Mouse (Mus musculus) kidney, postnatal 0 days (tissue): ENCODE data around the gene Zfr. TPM values are rescaled to one million over a fixed set of nuclear protein-coding genes. Genes with fewer than 3 reads are reported as not detected.

Experiments used
- ATAC-seq: fragments of 200-750 bp; cut with Nextera tagmentation; replicated peaks from 2 replicates; pipeline ENCODE4 v1.8.0; 2017; ENCODE audit warnings: low read depth, moderate number of reproducible peaks, moderate TSS enrichment, moderate library complexity; ENCODE audit not compliant: low FRiP score
- DNase-seq: peaks from one replicate; pipeline ENCODE4 v3.0.0-alpha.2; 2016; ENCODE audit warnings: low spot score
- H3K27ac ChIP-seq: fragments of 300-500 bp; sonication (generic); 2 replicates; pipeline ENCODE4 v1.5.1; 2014; ENCODE audit warnings: mild to moderate bottlenecking
- H3K27me3 ChIP-seq: fragments of 300-500 bp; sonication (generic); 2 replicates; pipeline ENCODE4 v1.6.1; 2014; ENCODE audit warnings: low read length, mixed read lengths; ENCODE audit not compliant: insufficient read depth
- H3K36me3 ChIP-seq: fragments of 300-500 bp; sonication (generic); 2 replicates; pipeline ENCODE4 v1.6.1; 2014; ENCODE audit warnings: low read length, mixed read lengths; ENCODE audit not compliant: insufficient read depth
- H3K4me1 ChIP-seq: fragments of 300-500 bp; sonication (generic); replicated peaks from 2 replicates; pipeline ENCODE4 v1.6.1; 2014; ENCODE audit warnings: antibody characterized with exemption, low read length, mixed read lengths; ENCODE audit not compliant: insufficient read depth
- H3K4me2 ChIP-seq: fragments of 300-500 bp; sonication (generic); 2 replicates; pipeline ENCODE4 v1.6.1; 2014; ENCODE audit warnings: mild to moderate bottlenecking, low read length, moderate library complexity, mixed read lengths
- H3K4me3 ChIP-seq: fragments of 300-500 bp; sonication (generic); replicated peaks from 2 replicates; pipeline ENCODE4 v1.5.1; 2014; ENCODE audit warnings: low read depth, low read length
- H3K9ac ChIP-seq: fragments of 300-500 bp; sonication (generic); 2 replicates; pipeline ENCODE4 v1.6.1; 2014; ENCODE audit warnings: low read depth, low read length
- H3K9me3 ChIP-seq: fragments of 300-500 bp; sonication (generic); replicated peaks from 2 replicates; pipeline ENCODE4 v1.6.1; 2016; ENCODE audit warnings: low read length, inconsistent platforms, mixed read lengths
- CTCF ChIP-seq: IDR thresholded peaks from 2 replicates; pipeline ENCODE4 v1.5.1; 2016; ENCODE audit warnings: antibody characterized with exemption, low read depth, mild to moderate bottlenecking, moderate library complexity
- WGBS: fragments of 180-500 bp; shearing (Covaris S2); extraction: QIAGEN DNeasy Blood & Tissue Kit; methylation state at CpG from one replicate; pipeline ENCODE4 v1.1.7; 2014; 5-methylcytosine and 5-hydroxymethylcytosine counted together
- polyA plus RNA-seq: library from polyadenylated mRNA; unstranded; fragments of >200 nt; fragmentation: Nextera tagmentation; extraction: Ambion mirVana; gene quantifications from 2 replicates; pipeline ENCODE4 v1.2.1, GENCODE M21; 2015

Gene Zfr
- polyA plus RNA-seq = 72.0 and 77.3 TPM in 2 replicates

DNA sequence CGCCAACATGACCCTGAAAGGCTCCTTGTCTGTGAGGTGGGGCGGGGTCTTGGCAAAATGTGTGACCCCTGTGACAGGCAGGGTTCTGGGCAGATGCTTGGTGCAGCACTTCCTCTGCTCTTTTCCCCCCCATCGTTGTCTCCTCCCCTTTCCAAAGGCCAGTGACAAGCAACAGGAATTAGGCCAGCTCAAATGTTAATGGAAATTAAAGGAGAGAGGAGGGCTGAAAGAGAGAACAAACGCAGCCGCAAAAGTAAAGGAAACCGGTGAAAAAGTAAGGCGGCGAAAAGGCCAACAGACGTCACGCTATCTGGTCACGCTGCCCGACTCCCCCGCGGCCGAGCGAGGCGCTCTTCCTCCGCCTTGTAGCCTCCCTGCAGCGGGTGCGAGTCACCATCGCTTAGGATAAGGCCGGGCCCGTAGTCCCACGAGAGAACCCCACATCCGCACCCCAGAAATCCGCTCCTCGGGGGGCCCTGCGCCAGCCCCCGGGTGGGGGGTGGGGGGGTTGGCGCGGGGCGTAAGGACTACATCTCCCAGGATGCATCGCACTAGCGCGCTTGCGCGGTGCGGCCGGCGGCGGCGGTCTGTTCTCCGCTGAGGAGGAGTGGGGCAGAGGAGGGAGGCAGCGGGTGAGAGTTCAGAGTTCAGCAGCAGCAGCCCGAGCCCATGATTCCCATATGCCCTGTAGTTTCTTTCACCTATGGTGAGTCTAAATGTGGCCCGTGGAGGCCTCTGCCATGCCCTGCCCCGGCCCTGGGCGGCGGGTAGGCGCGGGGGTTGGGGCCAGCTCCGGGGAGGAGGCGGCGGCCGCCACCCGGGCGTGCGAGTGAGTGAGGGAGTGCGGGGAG, at the start of gene Zfr:
Gene Zfr, plus strand, starts transcription at position 590 of the 851 bp plus-strand sequence.
- no peaks in the 10 kb centered on the region for H3K9me3 ChIP-seq
- H3K4me3 ChIP-seq = peak within 1 kb of the TSS; percentile 99
- 1% methylated on average over 59 of the region's 59 CpGs for WGBS
- ATAC-seq = peak; percentile 91
- H3K36me3 ChIP-seq = no peaks in the 10 kb centered on the region
- peak within 1 kb of the TSS; percentile 96 for H3K27ac ChIP-seq
- H3K9ac ChIP-seq = peak within 1 kb of the TSS; percentile 100
- peak; percentile 32 for TF ChIP-seq CTCF
- no peaks in the 10 kb centered on the region; the same call in 1 of the 2 replicates for H3K4me1 ChIP-seq
- H3K27me3 ChIP-seq = no peaks in the 10 kb centered on the region
- H3K4me2 ChIP-seq = peak within 1 kb of the TSS; percentile 67
- DNase-seq = peak; percentile 95

DNA sequence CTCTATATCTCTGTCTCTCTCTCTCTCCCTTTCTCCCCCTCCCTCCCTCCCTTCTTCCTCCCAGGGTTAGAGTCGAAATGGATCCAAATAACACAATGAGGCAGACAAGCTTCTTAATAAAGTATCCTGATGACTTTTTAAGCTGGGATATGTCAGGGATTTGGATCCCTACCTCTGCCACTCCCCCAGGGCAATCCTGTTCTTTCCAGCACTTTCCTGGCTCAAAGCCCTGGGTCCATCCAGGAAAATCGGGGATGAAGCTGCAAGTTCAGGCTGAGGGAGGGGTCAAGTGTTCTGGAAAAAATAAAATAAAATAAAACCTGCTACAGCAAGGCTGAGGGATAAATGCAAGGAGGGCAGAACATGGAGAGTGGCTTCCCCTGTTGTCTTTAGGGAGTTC, 49.7 kb upstream of the Zfr start:
- H3K4me2 ChIP-seq = no peak overlapping the region
- peaks cover 8% of the 10 kb centered on the region; the same call in 1 of the 2 replicates for H3K4me1 ChIP-seq
- peak overlapping the region; percentile 71 for H3K27ac ChIP-seq
- DNase-seq = peak; percentile 47
- no peaks in the 10 kb centered on the region for H3K36me3 ChIP-seq
- H3K4me3 ChIP-seq = no peak overlapping the region
- no peaks in the 10 kb centered on the region for H3K27me3 ChIP-seq
- no peak for ATAC-seq
- no peak for TF ChIP-seq CTCF
- WGBS = 37% methylated on average over 2 of the region's 2 CpGs
- H3K9ac ChIP-seq = no peak overlapping the region
- H3K9me3 ChIP-seq = no peaks in the 10 kb centered on the region

DNA sequence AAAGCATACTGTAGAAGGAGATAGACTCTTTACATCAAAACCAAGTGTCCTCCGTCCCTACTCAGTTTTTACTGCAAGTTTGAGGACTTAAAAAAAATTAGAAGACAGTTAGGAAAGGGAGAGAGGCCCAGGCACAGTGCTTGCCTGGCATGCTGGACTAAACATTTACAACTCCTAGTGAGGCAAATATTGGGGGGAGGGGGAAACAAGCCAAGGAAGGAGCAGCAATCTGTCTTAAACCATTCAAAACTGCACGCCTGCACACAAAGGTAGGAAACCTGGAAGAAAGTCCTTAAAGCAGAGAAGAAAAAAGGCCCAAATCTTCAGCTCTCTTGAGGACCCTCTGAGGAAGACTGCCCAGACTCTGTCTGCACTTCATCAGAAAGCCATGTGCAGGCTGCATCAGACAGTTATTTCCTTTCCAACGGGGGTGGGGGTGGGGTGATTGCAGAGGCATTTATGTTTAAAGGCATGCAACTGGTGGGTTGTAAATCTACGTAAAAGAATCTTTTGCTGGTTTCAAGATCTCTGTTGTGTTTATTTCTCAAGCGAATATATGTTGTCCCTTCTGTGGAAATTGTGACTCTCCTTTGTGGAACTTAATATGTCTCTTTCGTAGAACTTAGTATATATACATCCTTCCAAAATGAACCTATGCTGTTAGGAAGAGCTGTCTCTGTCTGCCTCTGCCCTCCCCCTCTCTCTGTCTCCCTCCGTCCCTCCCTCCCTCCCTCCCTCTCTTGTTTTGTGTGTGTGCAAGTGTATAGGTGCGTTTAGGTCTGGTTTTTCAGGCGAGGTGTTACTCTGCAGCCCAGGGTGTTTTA, 49.0 kb upstream of the Zfr start:
- ATAC-seq (no peak), DNase-seq (peak; percentile 75)
- Histone ChIP-seq H3K27ac (peak overlapping the region; percentile 71), H3K27me3 (no peaks in the 10 kb centered on the region), H3K9ac (no peak overlapping the region), H3K9me3 (no peaks in the 10 kb centered on the region), H3K36me3 (no peaks in the 10 kb centered on the region), H3K4me1 (peaks cover 8% of the 10 kb centered on the region; the same call in 1 of the 2 replicates), H3K4me2 (no peak overlapping the region), H3K4me3 (no peak overlapping the region)
- no peak for TF ChIP-seq CTCF
- WGBS = 43% methylated on average over 9 of the region's 9 CpGs

DNA sequence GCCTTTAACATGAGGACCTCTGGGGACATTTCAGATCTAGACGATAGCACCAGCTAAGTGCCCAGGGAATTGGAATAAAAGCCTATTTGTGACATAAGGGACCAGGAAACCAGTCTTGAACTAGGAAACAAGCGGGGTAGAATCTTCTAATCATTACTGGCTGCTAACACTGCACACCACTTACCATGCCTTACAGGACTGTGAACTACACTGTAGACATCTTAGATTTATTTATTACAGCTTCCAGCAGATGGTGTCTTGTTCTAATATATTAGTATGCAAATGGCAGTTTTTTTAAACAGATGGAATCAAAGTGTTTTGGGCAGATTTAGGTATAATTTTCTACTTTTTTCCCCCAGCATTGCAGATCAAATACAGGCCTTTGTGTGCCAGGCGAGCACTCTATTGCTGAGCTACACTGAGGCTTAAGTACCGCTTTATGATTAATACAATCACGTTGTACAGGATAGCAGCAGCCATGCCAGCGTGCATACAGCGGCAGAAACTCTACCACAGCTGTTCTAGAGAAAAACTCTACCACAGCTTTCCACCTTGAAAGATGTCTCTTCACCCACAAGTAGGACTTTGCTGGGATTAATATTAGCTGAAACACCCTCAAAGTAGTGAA, 44.8 kb upstream of the Zfr start:
- DNase-seq (no peak), ATAC-seq (no peak)
- Histone ChIP-seq H3K36me3 (no peaks in the 10 kb centered on the region), H3K27me3 (no peaks in the 10 kb centered on the region), H3K9me3 (no peaks in the 10 kb centered on the region), H3K4me3 (no peak overlapping the region), H3K4me2 (no peak overlapping the region), H3K9ac (no peak overlapping the region), H3K4me1 (peaks cover 8% of the 10 kb centered on the region; the same call in 1 of the 2 replicates), H3K27ac (no peak overlapping the region)
- WGBS = 89% methylated on average over 7 of the region's 7 CpGs
- TF ChIP-seq CTCF = no peak

GRCm38 (mm10) chr15:12074426-12074825, 43.2 kb upstream of the Zfr start:
- WGBS = 87% methylated on average over 6 of the region's 6 CpGs
- DNase-seq (no peak), ATAC-seq (no peak)
- no peak overlapping the region for H3K9ac ChIP-seq
- no peak overlapping the region for H3K4me3 ChIP-seq
- H3K9me3 ChIP-seq = no peaks in the 10 kb centered on the region
- no peak overlapping the region for H3K27ac ChIP-seq
- TF ChIP-seq CTCF = no peak
- H3K4me1 ChIP-seq = no peaks in the 10 kb centered on the region
- no peaks in the 10 kb centered on the region for H3K27me3 ChIP-seq
- no peak overlapping the region for H3K4me2 ChIP-seq
- no peaks in the 10 kb centered on the region for H3K36me3 ChIP-seq

DNA sequence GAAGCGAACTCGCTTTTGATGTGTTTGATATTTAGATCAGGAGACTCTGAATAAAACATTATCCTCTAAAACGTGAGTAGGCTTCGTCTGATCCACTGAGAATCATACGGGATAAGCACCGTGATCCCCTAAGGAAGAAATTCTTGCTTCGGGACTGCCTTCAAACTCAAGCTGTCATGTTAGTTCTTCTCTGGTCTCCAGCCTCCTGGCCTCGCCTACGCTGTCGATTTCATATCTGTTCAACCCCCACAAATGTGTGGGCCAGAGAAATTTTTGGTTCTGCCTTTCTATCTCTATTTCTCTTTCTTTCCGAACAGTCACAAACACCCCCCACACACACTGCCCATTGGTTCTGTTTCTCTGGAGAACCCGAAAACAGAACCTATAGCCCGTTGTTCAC, 35.3 kb upstream of the Zfr start:
- no peaks in the 10 kb centered on the region for H3K4me1 ChIP-seq
- no peaks in the 10 kb centered on the region for H3K27me3 ChIP-seq
- no peak overlapping the region for H3K27ac ChIP-seq
- DNase-seq (no peak), ATAC-seq (no peak)
- H3K9ac ChIP-seq = no peak overlapping the region
- H3K4me3 ChIP-seq = no peak overlapping the region
- no peaks in the 10 kb centered on the region for H3K9me3 ChIP-seq
- H3K36me3 ChIP-seq = no peaks in the 10 kb centered on the region
- 94% methylated on average over 13 of the region's 13 CpGs for WGBS
- TF ChIP-seq CTCF = no peak
- no peak overlapping the region for H3K4me2 ChIP-seq
